In the genomic region with DNA sequence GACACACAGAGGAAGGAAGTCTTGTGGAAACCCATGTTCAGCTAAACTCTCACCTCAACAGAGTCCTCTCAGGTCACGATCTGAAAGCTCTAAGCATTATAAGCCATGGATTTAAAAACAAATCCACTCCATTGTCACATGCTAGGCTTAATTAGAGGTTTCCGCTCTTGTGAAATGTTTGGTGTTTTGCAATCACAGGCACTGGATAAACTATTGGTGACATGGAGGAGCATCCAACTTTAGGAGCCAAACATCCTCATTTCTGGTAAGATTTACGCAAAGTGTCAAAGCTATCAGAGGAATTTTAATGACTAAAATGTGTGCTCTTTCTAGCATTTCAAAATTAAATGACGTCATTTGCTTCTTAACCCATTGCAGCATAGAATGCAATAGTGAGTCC, we compare ENCODE assay signal across 8 mouse cellular contexts.
DNase-seq lines count a peak whose midpoint lies in the region; ATAC-seq and TF ChIP-seq lines count a peak whose summit lies in the region.
"Had no signal": no experiment of that assay in that cellular context is flagged by ENCODE, and none has a peak within 500 bp of the region (broad histone marks: within the 10 kb centered on the region; RNA-seq: fewer than 3 reads in every experiment).

No protein-coding gene starts in this region.

- H3K4me2 ChIP-seq in liver, embryonic 12.5 days, result no peak overlapping the region
- no peak overlapping the region for H3K4me2 ChIP-seq in kidney, postnatal 0 days (ENCODE audit: low read length)
- H3K4me2 ChIP-seq: midbrain, embryonic 15.5 days had no signal

- H3K36me3 ChIP-seq in liver, adult 2 months (ENCODE audit: control insufficient read depth, insufficient read depth, low read length), result no peaks in the 10 kb centered on the region
- H3K36me3 ChIP-seq in liver, embryonic 12.5 days, result no peaks in the 10 kb centered on the region
- no peaks in the 10 kb centered on the region for H3K36me3 ChIP-seq in kidney, postnatal 0 days (ENCODE audit: insufficient read depth, low read length)
- H3K36me3 ChIP-seq in small intestine, adult 2 months (ENCODE audit: control insufficient read depth, insufficient read depth, low read length), result no peaks in the 10 kb centered on the region
- H3K36me3 ChIP-seq: midbrain, embryonic 15.5 days had no signal

- intact Hi-C loops in left cerebral cortex, postnatal 4 days (cut with DNase I), result no loop called here

- H3K4me1 ChIP-seq in liver, adult 2 months (ENCODE audit: control insufficient read depth, insufficient read depth, low read length), result no peaks in the 10 kb centered on the region; the same call in 1 of the 2 replicates
- H3K4me1 ChIP-seq in liver, embryonic 12.5 days, result 0 out of 2 replicates have a peak, but pooled peaks cover 5% of the 10 kb centered on the region
- H3K4me1 ChIP-seq in kidney, postnatal 0 days (replicated peaks; ENCODE audit: insufficient read depth, low read length), result no peaks in the 10 kb centered on the region
- H3K4me1 ChIP-seq in small intestine, adult 2 months (ENCODE audit: control insufficient read depth, insufficient read depth, insufficient read length, low read length), result no peaks in the 10 kb centered on the region

- no peaks in the 10 kb centered on the region for H3K27me3 ChIP-seq in liver, adult 2 months (ENCODE audit: control insufficient read depth, insufficient read depth, low read length)
- no peaks in the 10 kb centered on the region for H3K27me3 ChIP-seq in liver, embryonic 12.5 days (replicated peaks)
- H3K27me3 ChIP-seq in kidney, postnatal 0 days (ENCODE audit: insufficient read depth, low read length), result no peaks in the 10 kb centered on the region
- H3K27me3 ChIP-seq in small intestine, adult 2 months (ENCODE audit: control insufficient read depth, insufficient read depth, low read length), result no peaks in the 10 kb centered on the region
- H3K27me3 ChIP-seq: midbrain, embryonic 15.5 days had no signal

- no peak for TF ChIP-seq POLR2A in liver, adult 2 months (IDR thresholded peaks at IDR 0.05; ENCODE audit: extremely low read depth, insufficient read depth, low read length)
- no peak for TF ChIP-seq POLR2A in small intestine, adult 2 months (IDR thresholded peaks at IDR 0.05; ENCODE audit: low read depth, low read length)

- H3K4me3 ChIP-seq in liver, adult 2 months (ENCODE audit: insufficient read depth, low read depth, low read length), result no peak overlapping the region
- no peak overlapping the region for H3K4me3 ChIP-seq in liver, embryonic 12.5 days
- H3K4me3 ChIP-seq in kidney, postnatal 0 days (replicated peaks; ENCODE audit: low read depth, low read length), result no peak overlapping the region
- H3K4me3 ChIP-seq in small intestine, adult 2 months (ENCODE audit: low read depth, low read length), result no peak overlapping the region
- H3K4me3 ChIP-seq: midbrain, embryonic 15.5 days had no signal

- H3K79me2 ChIP-seq in liver, adult 2 months (ENCODE audit: control insufficient read depth, insufficient read depth, low read length), result no peaks in the 10 kb centered on the region

- WGBS in liver, adult 2 months, result 58% methylated on average over 4 of the region's 4 CpGs
- WGBS in liver, embryonic 12.5 days (ENCODE audit: insufficient replicate concordance), result 74% methylated on average over 4 of the region's 4 CpGs
- WGBS in kidney, postnatal 0 days, result 71% methylated on average over 4 of the region's 4 CpGs
- WGBS in small intestine, adult 2 months, result 81% methylated on average over 4 of the region's 4 CpGs

- no peak overlapping the region for H3K27ac ChIP-seq in liver, adult 2 months (replicated peaks; ENCODE audit: insufficient read depth, low read depth, low read length)
- H3K27ac ChIP-seq in liver, embryonic 12.5 days, result no peak overlapping the region
- H3K27ac ChIP-seq in kidney, postnatal 0 days, result no peak overlapping the region
- peak overlapping the region; percentile 10; the same call in 1 of the 2 replicates for H3K27ac ChIP-seq in small intestine, adult 2 months (ENCODE audit: insufficient read depth, low read depth, low read length)

- H3K9ac ChIP-seq in liver, adult 2 months (ENCODE audit: low read depth, low read length), result no peak overlapping the region
- no peak overlapping the region for H3K9ac ChIP-seq in liver, embryonic 12.5 days
- H3K9ac ChIP-seq in kidney, postnatal 0 days (ENCODE audit: low read depth, low read length), result no peak overlapping the region
- H3K9ac ChIP-seq: midbrain, embryonic 15.5 days had no signal

- peak; percentile 64 for DNase-seq in liver, adult 2 months (ENCODE audit: extremely low read depth, low read depth, low spot score)
- peak; percentile 54 for DNase-seq in fibroblast of lung, adult 2 months (ENCODE audit: low read depth)
- peak; percentile 67 for DNase-seq in kidney, postnatal 0 days (ENCODE audit: low spot score)
- DNase-seq in left cerebral cortex, postnatal 4 days, result no peak
- no peak for DNase-seq in thymus, postnatal 0 days (ENCODE audit: low spot score)

- no peak for TF ChIP-seq CTCF in liver, adult 2 months (IDR thresholded peaks at IDR 0.05; ENCODE audit: low read depth, low read length)
- TF ChIP-seq CTCF in kidney, postnatal 0 days (IDR thresholded peaks at IDR 0.05; ENCODE audit: low read depth), result no peak
- no peak for TF ChIP-seq CTCF in small intestine, adult 2 months (IDR thresholded peaks at IDR 0.05; ENCODE audit: extremely low read depth, insufficient read length, insufficient replicate concordance, low read depth, low read length)

- ATAC-seq in liver, embryonic 12.5 days, result no peak
- ATAC-seq in kidney, postnatal 0 days (replicated peaks; ENCODE audit: low FRiP score, low read depth), result no peak

- H3K9me3 ChIP-seq in liver, embryonic 12.5 days (replicated peaks), result no peaks in the 10 kb centered on the region
- H3K9me3 ChIP-seq in kidney, postnatal 0 days (replicated peaks; ENCODE audit: low read length), result no peaks in the 10 kb centered on the region
- H3K9me3 ChIP-seq: midbrain, embryonic 15.5 days had no signal

Comparison
In these comparisons a context has a peak if more than half of its experiments do, and no peak if none do; other contexts are left out.
1. DNase-seq: peak in liver, adult 2 months (single experiment), fibroblast of lung, adult 2 months (single experiment) and kidney, postnatal 0 days (single experiment); none in left cerebral cortex, postnatal 4 days (single experiment) and thymus, postnatal 0 days (single experiment).